Mouse (Mus musculus) layer of hippocampus, postnatal 36 days (tissue): ENCODE data around the gene St6galnac3. TPM values are rescaled to one million over a fixed set of nuclear protein-coding genes. Genes with fewer than 3 reads are reported as not detected.

Experiments used
- DNase-seq, 2 experiments: peaks; one replicate each; pipeline ENCODE4 v3.0.0; 2022
- total RNA-seq, 2 experiments: library from RNA; stranded (reverse); gene quantifications; 2 replicates each; pipeline ENCODE4 v1.2.3; 2021

The St6galnac3 gene
- total RNA-seq, 2 experiments from 2014 or later = 25.2 to 28.9 TPM

DNA sequence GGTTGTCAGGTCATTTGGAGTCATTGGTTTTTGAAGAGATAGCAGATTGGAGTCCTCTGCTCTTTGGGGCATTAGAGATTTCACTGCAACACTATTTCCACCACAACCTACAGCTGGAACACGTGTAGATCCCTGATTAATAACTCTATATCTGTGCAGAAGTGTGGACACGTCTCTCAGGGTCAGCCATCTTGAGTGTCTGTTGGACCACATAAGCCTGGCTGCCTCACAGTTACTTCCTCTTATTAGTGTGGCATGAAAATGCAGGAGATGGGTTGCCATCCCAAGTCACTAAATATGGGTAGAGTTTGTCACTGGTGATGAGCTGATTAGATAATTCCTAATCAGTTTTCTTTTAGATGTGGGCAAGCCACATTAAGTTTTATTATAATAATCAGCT is 385.0 kb downstream of the St6galnac3 start:
- no peak for DNase-seq

GRCm38 (mm10) chr3:153339091-153339490 is 385.9 kb downstream of the St6galnac3 start:
- peak in 1 of 2 experiments; percentile 26 for DNase-seq

DNA sequence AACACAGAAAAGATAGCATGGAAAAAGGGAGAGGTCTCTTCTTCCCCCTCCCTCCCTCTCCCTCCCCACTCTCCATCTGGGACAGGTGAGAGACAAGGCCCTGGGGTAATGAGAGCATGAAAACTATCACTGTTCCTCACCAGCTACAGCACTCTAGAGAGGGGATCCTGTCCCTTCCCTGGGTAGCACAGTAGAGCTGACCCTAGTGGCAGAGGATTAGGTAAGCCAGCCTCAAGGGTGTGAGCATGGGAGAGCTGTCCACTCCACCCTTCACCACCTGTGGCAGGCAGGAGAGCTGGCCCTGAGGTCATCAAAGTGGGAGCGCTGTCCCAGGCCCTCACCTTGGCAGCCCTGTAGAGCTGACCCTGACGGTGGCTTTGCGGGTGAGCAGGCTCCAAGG is 387.2 kb downstream of the St6galnac3 start:
- DNase-seq = no peak

DNA sequence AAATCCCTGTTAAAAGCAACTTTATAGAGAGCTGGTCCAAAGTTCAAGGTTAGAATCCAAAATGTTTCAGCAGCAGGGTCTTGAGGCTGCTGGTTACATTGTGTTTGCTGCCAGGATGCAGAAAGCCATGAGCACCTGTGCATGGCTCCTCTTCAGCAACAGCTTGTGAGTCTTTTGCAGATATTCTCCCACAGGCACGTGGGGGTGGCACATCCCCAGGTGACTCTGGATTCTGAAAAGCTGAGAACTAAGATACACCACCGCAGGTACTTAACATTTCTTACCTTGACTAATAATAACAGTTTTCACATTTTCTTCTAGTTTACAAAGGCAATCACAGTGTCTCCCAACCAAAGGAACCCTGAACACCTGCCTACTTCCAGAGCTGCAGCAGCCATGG is 387.8 kb downstream of the St6galnac3 start:
- DNase-seq = no peak

GRCm38 (mm10) chr3:153334152-153334825 is 390.7 kb downstream of the St6galnac3 start:
- DNase-seq = no peak

DNA sequence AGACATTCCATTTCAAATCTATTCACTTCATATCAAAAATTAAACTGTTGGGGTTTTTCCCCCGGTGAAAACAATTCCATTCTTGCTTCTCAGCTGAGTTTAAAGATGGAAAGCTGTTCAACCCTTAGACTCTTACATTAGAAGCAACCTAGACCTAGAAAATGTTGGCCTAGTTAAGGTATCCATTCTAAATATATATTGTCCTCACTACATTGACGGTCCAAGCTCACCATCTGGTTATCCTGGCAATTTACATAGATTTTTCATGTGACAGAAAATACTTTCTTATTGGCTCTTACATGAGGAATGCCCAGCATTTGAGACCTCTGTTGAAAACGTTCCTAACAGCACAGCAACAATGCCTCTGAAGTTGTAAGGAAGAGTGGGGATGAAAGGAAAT is 400.7 kb downstream of the St6galnac3 start:
- DNase-seq = no peak

- DNase-seq = no peak
Observed at GRCm38 (mm10) chr3:153323446-153323845, 401.5 kb downstream of the St6galnac3 start.

DNA sequence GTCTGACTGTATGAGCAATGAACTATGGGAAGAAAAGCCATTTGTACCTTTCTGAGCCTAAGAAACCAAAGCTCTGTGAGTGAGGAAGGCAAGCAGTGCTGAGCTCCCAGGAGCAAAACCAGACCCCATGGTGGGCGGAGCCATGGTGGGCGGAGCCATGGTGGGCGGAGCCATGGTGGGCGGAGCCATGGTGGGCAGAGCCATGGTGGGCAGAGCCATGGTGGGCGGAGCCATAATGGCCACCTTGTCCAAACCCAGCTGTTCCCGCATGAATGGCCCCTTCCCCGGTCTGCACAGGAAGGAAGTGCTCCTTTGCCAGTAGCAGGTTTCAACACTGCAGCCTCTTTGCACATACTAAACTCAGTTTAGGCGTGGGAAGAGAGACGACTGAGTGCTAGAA is 411.4 kb downstream of the St6galnac3 start:
- DNase-seq = no peak

DNA sequence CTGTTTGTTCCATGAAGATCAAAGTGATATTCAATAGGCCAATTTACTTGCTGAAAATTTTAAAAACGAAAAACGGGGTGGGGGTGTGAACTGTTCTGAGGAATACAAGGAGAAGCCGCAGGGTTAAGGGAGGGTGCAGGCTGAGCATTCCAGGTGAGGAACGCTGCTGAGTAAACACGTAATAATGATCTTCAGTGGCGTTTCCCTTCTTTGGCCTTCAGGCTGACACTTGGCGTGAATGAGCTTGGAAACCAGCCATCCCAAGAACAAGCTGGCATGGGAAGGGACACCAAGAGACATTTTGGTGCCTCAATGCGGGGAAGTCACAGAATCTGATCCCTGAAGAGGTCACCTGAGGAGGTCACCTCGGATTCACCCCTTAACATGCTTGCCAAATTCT is 411.8 kb downstream of the St6galnac3 start:
- no peak for DNase-seq

GRCm38 (mm10) chr3:153312006-153312405 is 413.0 kb downstream of the St6galnac3 start:
- DNase-seq = no peak

DNA sequence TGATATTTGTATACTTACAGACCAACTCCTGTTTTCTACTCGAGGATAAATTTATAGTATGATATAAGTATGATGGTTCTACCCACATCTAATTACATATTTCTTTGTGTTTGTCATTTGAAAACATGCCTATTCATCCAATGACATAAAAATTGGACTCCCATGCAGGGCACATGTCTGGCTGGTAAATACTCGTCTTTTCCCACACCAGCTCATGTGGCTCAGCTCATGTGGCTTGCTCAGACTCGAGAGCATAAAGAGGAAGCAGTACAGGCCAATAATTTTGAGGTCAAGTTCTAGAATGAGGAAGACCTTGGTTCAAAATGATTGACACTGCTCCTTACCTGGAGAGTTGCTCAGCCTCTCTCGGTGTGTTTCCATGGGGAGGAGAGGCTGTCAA is 416.6 kb downstream of the St6galnac3 start:
- no peak for DNase-seq

GRCm38 (mm10) chr3:153305153-153305552 is 419.8 kb downstream of the St6galnac3 start:
- no peak for DNase-seq

GRCm38 (mm10) chr3:153302376-153302775 is 422.6 kb downstream of the St6galnac3 start:
- DNase-seq = peak; percentile 49 to 56

DNA sequence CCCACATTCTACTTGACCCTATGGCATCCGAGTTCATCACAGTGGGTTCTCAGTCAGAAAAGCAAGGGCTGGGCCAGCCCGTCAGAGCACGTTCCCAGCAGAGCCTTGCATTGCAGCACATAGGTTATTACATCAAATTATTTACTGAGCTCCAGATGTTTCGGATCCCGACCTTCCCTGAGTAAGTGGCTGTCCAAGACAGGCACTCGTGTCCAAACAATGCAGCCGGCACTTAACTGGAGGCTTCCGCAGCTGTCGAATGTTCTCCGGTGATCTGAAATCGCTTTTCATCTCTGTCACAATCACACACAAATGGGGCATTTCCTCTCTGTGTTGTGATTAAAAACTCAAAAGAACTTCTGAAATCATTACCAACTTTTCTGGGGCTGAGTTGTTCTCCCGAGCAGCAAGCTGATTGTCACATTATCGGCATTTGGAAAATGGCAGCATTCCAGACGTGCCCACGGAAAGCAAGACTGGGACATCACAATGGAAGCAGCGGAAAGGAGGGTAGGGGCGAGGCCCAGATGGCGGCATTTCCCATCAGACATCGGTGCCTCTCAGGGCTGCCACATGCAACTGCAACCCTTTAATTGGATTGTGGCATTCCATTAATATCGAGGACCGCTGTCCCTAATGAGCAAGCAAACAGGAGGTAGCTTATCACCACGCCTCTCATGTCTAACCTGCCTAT is 428.5 kb downstream of the St6galnac3 start:
- peak; percentile 84 to 85 for DNase-seq

- no peak for DNase-seq
Observed at GRCm38 (mm10) chr3:153292853-153293252, 432.1 kb downstream of the St6galnac3 start.

GRCm38 (mm10) chr3:153292363-153292762 is 432.6 kb downstream of the St6galnac3 start:
- no peak for DNase-seq

DNA sequence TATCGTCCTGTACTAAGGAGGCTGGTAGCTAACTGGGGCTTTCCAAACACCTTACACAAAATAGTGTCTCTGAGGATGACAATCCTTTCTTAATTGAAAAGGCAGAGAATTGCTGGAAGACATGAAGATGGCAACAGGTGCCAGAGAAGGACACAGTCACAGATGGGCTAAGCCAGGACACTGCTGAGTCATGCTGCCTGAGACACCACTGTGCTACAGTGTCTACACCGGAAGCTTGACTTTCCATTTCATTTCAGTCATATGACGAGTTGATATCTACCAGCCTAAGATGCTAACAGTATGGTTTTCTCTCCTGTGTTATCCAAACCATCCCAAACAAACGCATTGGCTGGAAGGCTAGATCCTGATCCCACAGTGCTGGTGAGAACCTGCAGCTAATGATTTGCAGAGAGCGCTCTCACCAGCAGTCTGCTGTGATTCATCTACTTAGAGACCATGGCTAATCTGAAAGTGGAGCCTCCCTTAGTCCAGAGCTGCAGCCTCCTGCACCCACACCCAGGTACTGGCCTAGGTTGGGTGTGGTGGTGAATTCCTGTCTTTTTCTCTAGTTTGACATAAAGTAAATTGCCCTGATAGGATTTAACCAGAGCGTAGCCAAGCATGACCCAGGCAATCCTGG is 433.4 kb downstream of the St6galnac3 start:
- no peak for DNase-seq

- no peak for DNase-seq
Observed at GRCm38 (mm10) chr3:153289971-153290370, 435.0 kb downstream of the St6galnac3 start.

DNA sequence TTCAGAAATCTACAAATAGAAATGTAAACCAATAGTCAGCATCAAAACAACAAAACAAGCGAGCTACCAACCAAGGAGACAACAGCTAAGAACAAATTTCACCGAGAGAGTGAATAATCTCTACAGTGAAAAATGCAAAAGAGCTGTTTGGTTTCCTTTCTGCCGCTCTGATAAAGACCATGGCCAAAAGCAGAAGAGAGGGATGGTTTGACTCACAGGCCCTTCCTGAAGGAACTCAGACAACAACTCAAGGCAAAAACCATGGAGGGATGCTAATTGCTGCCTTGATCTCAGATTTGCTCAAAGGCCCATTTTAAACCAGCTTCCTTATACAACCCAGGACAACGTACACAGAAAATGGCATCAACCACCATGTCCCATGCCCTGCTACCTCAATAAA is 437.4 kb downstream of the St6galnac3 start:
- no peak for DNase-seq

DNA sequence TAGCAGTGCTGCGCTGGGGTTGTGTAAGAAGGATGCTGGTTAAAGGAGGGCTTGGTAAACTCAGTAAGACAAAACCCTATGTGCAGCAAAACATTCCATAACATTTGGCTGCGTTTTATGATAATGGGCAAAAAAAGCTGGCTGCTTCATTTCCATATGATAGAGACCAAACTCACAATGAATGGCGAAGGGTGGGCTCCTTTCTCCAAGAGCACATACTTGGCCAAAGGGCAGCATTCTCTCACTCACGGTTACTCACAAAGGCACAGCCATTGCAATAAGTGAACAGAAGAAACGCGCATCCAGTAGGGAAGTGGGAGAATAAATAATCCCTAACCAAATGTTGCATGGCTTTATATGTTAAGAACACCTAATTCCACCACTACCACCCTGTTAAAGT is 437.9 kb downstream of the St6galnac3 start:
- DNase-seq = no peak

DNA sequence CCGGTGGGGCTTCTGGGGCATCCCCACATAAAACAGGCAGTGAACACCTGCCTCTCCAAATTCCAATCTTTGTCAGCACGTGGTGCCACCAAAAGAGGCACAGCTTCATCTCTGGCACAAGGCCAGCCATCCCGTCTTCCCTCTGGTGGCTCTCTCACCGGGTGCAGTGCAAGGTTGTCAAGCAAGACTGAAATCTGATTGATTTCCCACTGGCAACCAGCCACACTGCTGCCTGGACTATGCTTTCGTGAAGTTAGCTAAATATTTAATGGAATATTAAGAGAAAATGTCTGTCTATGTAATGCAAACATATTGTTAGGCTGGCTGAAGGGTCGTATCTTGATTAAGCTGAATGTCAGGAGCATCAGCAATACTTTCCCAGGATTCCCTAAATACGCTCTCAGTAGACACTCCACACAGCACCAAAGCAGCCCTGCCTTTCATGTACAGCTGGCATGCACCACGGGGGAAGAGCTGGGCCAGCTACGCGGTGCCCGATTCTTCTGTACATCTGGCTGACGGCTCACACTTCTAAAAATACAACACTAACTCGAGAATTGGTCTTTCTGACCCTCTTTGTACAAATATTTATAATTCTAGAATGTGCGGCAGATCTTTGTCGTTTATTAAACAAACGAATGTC is 442.7 kb downstream of the St6galnac3 start:
- DNase-seq = no peak

GRCm38 (mm10) chr3:153278249-153278648 is 446.7 kb downstream of the St6galnac3 start:
- no peak for DNase-seq

GRCm38 (mm10) chr3:153277389-153277999 is 447.5 kb downstream of the St6galnac3 start:
- peak; percentile 55 to 58 for DNase-seq
